Mouse (Mus musculus): Measurements from ENCODE around the gene Fstl4.
"Not testable (repeated sequence)": the region's sequence is repeated elsewhere in the genome, so short reads cannot be mapped to it uniquely, and the experiment has no call there.

- not testable (repeated sequence) for TF ChIP-seq POLR2A (IDR thresholded peaks at IDR 0.05; ENCODE audit: extremely low read depth, insufficient read depth, low read length); CTCF (IDR thresholded peaks at IDR 0.05; ENCODE audit: low read depth, low read length)
These were observed 323.5 kb downstream of the Fstl4 start for GRCm38 (mm10) chr11:53087896-53088295.

Data from liver, adult 2 months (tissue).